Mouse (Mus musculus): ENCODE measurements at regions not wholly inside any gene's neighbourhood (a gene's known extent, or its start where the extent isn't known, plus 50 kb on each side); places are given as distances from the start of the nearest gene placed in this dataset.
"Not testable (repeated sequence)": the region's sequence is repeated elsewhere in the genome, so short reads cannot be mapped to it uniquely, and the experiment has no call there.

DNA sequence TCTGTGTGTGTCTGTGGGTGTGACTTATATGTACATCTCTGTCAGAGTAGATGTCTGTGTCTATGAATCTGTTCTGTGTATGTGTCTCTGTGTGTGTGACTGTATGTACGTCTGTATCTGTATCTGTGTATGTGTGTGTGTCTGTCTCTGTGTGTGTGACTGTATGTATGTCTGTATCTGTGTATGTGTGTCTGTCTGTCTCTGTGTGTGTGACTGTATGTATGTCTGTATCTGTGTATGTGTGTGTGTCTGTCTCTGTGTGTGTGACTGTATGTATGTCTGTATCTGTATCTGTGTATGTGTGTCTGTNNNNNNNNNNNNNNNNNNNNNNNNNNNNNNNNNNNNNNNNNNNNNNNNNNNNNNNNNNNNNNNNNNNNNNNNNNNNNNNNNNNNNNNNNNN, 88.3 kb downstream of the Sspn start:
- H3K36me3 ChIP-seq (replicated peaks); H3K9me3 ChIP-seq (replicated peaks); H3K4me1 ChIP-seq (replicated peaks); H3K4me3 ChIP-seq (replicated peaks); H3K27ac ChIP-seq (replicated peaks); H3K9ac ChIP-seq; H3K27me3 ChIP-seq; H3K4me2 ChIP-seq: not testable (repeated sequence)
- WGBS (ENCODE audit: insufficient replicate concordance) = 38% methylated on average over 1 of the region's 1 CpGs
- peak; percentile 40 for ATAC-seq (ENCODE audit: insufficient read depth)
